Mouse (Mus musculus): Measurements from ENCODE around the gene Kctd11. TPM values are rescaled to one million over a fixed set of nuclear protein-coding genes. Genes with fewer than 3 reads are reported as not detected.

Kctd11 gene
- polyA plus RNA-seq, 1 experiment from 2014 or later = 3.3 TPM

DNA sequence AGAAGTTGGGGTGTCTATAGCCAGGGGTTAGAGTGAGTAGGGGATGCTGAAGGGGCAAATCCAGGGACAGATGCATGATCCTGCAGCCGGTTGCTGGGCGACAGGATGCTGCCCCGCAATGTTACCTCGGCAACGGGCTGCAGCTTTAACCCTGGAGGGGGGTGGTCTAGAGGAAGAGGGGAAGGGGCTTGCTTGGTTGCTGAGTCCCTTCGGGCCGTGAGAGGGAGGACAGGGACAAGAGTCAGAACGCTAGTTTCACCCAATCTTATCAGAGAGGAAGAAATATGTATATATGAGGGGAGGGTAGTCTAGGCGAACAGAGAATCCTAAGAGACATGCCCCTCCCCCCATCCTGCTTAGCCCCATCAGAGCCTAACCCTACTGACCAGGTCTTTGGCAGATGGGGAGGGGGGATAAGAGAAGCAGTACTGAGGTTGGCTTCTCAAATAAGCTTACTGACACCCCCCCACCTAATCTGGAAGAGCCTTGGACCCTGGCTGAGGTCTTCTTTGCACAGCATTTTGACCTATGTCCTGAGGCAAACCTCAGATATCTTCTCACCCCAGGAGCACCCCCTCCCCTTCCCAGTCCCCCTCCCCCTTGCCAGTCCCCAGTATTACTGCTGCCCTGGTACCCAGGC, 45.8 kb downstream of the Kctd11 start:
- H3K9ac ChIP-seq = peak overlapping the region; percentile 97
- no peaks in the 10 kb centered on the region for H3K27me3 ChIP-seq
- peaks cover 32% of the 10 kb centered on the region for H3K36me3 ChIP-seq
- WGBS = 0% methylated on average over 9 of the region's 9 CpGs
- H3K4me1 ChIP-seq (replicated peaks) = peaks cover 46% of the 10 kb centered on the region
- peak overlapping the region; percentile 99 for H3K4me2 ChIP-seq
- H3K4me3 ChIP-seq = peak overlapping the region; percentile 93
- H3K27ac ChIP-seq (replicated peaks) = peak overlapping the region; percentile 98
- no peaks in the 10 kb centered on the region for H3K9me3 ChIP-seq
- no peak for ATAC-seq (ENCODE audit: low read depth)

DNA sequence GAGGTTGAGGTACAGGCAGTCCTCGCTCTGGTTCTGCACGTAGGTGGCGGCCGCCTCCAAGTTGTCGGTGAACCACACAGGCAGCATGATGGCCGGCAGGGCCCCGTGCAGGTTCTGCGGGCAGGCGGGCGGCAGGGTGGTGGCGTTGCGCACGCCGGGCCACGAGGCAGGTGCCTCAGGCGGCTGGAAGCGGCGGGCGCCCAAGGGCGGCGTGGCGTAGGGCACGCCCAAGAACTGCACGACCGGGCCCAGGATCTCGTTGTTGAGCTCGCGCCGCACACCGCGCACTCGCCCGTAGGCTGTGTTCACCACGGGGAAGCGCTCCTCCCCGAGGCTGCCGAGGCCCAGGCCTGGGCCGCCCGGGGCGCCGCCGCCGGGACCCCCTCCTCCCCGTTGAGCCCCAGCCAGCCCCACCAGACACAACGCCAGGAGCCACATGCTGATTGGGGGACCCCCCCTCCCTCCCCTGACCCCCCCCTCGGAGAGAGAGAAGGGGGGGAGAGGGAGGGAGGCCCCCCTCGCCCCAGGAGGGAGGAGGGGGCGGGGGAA, 47.1 kb downstream of the Kctd11 start:
- Histone ChIP-seq H3K9me3 (no peaks in the 10 kb centered on the region), H3K4me1 (replicated peaks) (peaks cover 46% of the 10 kb centered on the region), H3K9ac (peak overlapping the region; percentile 97), H3K4me2 (peak overlapping the region; percentile 99), H3K27me3 (no peaks in the 10 kb centered on the region), H3K36me3 (peaks cover 41% of the 10 kb centered on the region), H3K27ac (replicated peaks) (peak overlapping the region; percentile 98), H3K4me3 (peak overlapping the region; percentile 93)
- no peak for ATAC-seq (ENCODE audit: low read depth)
- WGBS = 5% methylated on average over 45 of the region's 48 CpGs

DNA sequence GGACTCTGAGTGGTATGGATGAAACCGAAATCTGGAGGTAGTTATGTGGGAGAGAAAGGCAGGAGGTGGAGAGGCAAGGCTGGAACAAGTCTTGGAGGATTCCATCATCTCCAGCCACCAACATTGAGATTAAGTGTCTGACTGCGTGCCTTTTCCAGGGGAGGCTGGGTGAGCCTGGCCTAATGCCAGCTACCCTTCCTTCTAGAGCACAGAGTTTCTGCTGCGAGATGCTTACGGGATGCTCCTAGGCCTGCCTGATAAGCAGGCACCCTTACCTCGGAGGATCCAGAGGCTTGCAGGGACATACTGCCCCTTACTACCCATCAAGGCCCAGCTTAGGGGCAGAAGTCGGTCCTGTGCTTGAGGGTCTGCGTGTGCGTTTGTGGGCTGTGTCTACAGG, 47.7 kb downstream of the Kctd11 start:
- ATAC-seq (ENCODE audit: low read depth) = no peak
- Histone ChIP-seq H3K27ac (replicated peaks) (peak overlapping the region; percentile 98; the same call in 1 of the 2 replicates), H3K4me3 (peak overlapping the region; percentile 93), H3K27me3 (no peaks in the 10 kb centered on the region), H3K9me3 (no peaks in the 10 kb centered on the region), H3K4me1 (replicated peaks) (peaks cover 47% of the 10 kb centered on the region), H3K4me2 (peak overlapping the region; percentile 99), H3K36me3 (peaks cover 46% of the 10 kb centered on the region), H3K9ac (peak overlapping the region; percentile 97)
- WGBS = 50% methylated on average over 8 of the region's 8 CpGs

DNA sequence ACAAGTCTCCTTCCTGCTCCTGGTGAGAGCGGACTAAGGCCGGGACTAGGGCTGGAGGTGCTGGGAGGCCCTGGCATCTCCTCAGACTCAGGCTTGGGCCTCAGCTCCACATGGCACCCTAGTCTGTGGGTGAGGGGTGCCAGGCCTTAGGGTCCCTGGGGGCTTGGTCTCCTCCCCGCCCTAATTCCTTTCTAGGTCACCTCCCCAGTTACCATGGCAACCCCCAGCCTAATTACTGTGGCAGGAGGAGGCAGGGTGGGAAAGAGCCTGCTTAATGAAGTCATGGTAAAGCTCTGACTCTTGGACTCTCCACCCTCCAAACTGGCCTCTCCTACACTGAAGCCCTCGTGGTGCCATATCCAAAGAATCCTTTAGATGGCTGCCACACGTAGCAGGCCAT, 52.4 kb downstream of the Kctd11 start:
- no peak for ATAC-seq (ENCODE audit: low read depth)
- no peak overlapping the region for H3K4me3 ChIP-seq
- H3K9me3 ChIP-seq = no peaks in the 10 kb centered on the region
- peaks cover 93% of the 10 kb centered on the region for H3K36me3 ChIP-seq
- WGBS = 55% methylated on average over 5 of the region's 5 CpGs
- H3K27ac ChIP-seq (replicated peaks) = no peak overlapping the region
- H3K27me3 ChIP-seq = no peaks in the 10 kb centered on the region
- no peak overlapping the region for H3K9ac ChIP-seq
- peaks cover 24% of the 10 kb centered on the region for H3K4me1 ChIP-seq (replicated peaks)
- H3K4me2 ChIP-seq = no peak overlapping the region

Small RNA genes within 50 kb of the gene (microRNA-seq; reads per million reads assigned to microRNA genes)
- gene Mir6924 = not detected

Other genes with a start within 250 kb of the Kctd11 start
- gene Fxr2, start 248.4 kb downstream of the Kctd11 start, polyA plus RNA-seq (2015; fragmentation: Nextera tagmentation; extraction: Ambion mirVana) = 45.3 and 55.1 TPM in 2 replicates
- not detected in 2 replicates for gene Sox15, start 226.1 kb downstream of the Kctd11 start, polyA plus RNA-seq (2015; fragmentation: Nextera tagmentation; extraction: Ambion mirVana)
- gene Mpdu1, start 218.8 kb downstream of the Kctd11 start, polyA plus RNA-seq (2015; fragmentation: Nextera tagmentation; extraction: Ambion mirVana) = 83.2 and 92.1 TPM in 2 replicates
- 9.8 and 11.3 TPM in 2 replicates for gene Cd68, start 215.3 kb downstream of the Kctd11 start, polyA plus RNA-seq (2015; fragmentation: Nextera tagmentation; extraction: Ambion mirVana)
- 525 and 528 TPM in 2 replicates for gene Eif4a1, start 209.0 kb downstream of the Kctd11 start, polyA plus RNA-seq (2015; fragmentation: Nextera tagmentation; extraction: Ambion mirVana)
- 99.8 and 105 TPM in 2 replicates for gene Senp3, start 199.3 kb downstream of the Kctd11 start, polyA plus RNA-seq (2015; fragmentation: Nextera tagmentation; extraction: Ambion mirVana)
- 0.74 and 0.77 TPM in 2 replicates for gene Tnfsf13, start 195.6 kb downstream of the Kctd11 start, polyA plus RNA-seq (2015; fragmentation: Nextera tagmentation; extraction: Ambion mirVana)
- gene Tnfsf12, start 185.6 kb downstream of the Kctd11 start, polyA plus RNA-seq (2015; fragmentation: Nextera tagmentation; extraction: Ambion mirVana) = 3.3 and 3.5 TPM in 2 replicates
- gene Tnfsfm13, start 185.3 kb downstream of the Kctd11 start, polyA plus RNA-seq (2015; fragmentation: Nextera tagmentation; extraction: Ambion mirVana) = 1.4 and 1.8 TPM in 2 replicates
- 22.9 and 27.2 TPM in 2 replicates for gene Polr2a, start 122.8 kb downstream of the Kctd11 start, polyA plus RNA-seq (2015; fragmentation: Nextera tagmentation; extraction: Ambion mirVana)
- gene Slc35g3, start 119.4 kb downstream of the Kctd11 start, polyA plus RNA-seq (2015; fragmentation: Nextera tagmentation; extraction: Ambion mirVana) = 0.13 TPM in 1 of 2 replicates, not detected in the other
- gene Zbtb4, start 115.5 kb downstream of the Kctd11 start, polyA plus RNA-seq (2015; fragmentation: Nextera tagmentation; extraction: Ambion mirVana) = 2.5 and 2.9 TPM in 2 replicates
- gene Chrnb1, start 85.5 kb downstream of the Kctd11 start, polyA plus RNA-seq (2015; fragmentation: Nextera tagmentation; extraction: Ambion mirVana) = 2.4 and 4.5 TPM in 2 replicates
- 6.8 and 8.9 TPM in 2 replicates for gene Fgf11, start 79.5 kb downstream of the Kctd11 start, polyA plus RNA-seq (2015; fragmentation: Nextera tagmentation; extraction: Ambion mirVana)
- 0.74 and 1.4 TPM in 2 replicates for gene Tmem102, start 75.8 kb downstream of the Kctd11 start, polyA plus RNA-seq (2015; fragmentation: Nextera tagmentation; extraction: Ambion mirVana)
- gene Gm39566, start 66.1 kb downstream of the Kctd11 start, polyA plus RNA-seq (2015; fragmentation: Nextera tagmentation; extraction: Ambion mirVana) = not detected in 2 replicates
- not detected in 2 replicates for gene Spem2, start 62.9 kb downstream of the Kctd11 start, polyA plus RNA-seq (2015; fragmentation: Nextera tagmentation; extraction: Ambion mirVana)
- 0.43 and 0.98 TPM in 2 replicates for gene Spem1, start 59.2 kb downstream of the Kctd11 start, polyA plus RNA-seq (2015; fragmentation: Nextera tagmentation; extraction: Ambion mirVana)
- 17.1 and 18.1 TPM in 2 replicates for gene Nlgn2, start 43.6 kb downstream of the Kctd11 start, polyA plus RNA-seq (2015; fragmentation: Nextera tagmentation; extraction: Ambion mirVana)
- 321 and 416 TPM in 2 replicates for gene Tmem256, start 42.9 kb downstream of the Kctd11 start, polyA plus RNA-seq (2015; fragmentation: Nextera tagmentation; extraction: Ambion mirVana)
- gene Plscr3, start 35.0 kb downstream of the Kctd11 start, polyA plus RNA-seq (2015; fragmentation: Nextera tagmentation; extraction: Ambion mirVana) = 62.5 and 65.6 TPM in 2 replicates
- 0.29 and 0.51 TPM in 2 replicates for gene Tnk1, start 22.7 kb downstream of the Kctd11 start, polyA plus RNA-seq (2015; fragmentation: Nextera tagmentation; extraction: Ambion mirVana)
- not detected in 2 replicates for gene Tmem95, start 3.4 kb downstream of the Kctd11 start, polyA plus RNA-seq (2015; fragmentation: Nextera tagmentation; extraction: Ambion mirVana)
- gene Acap1, start 14.1 kb upstream of the Kctd11 start, polyA plus RNA-seq (2015; fragmentation: Nextera tagmentation; extraction: Ambion mirVana) = 0.28 and 0.80 TPM in 2 replicates
- gene 2810408A11Rik, start 19.6 kb upstream of the Kctd11 start, polyA plus RNA-seq (2015; fragmentation: Nextera tagmentation; extraction: Ambion mirVana) = 10.9 and 11.7 TPM in 2 replicates
- gene Neurl4, start 19.7 kb upstream of the Kctd11 start, polyA plus RNA-seq (2015; fragmentation: Nextera tagmentation; extraction: Ambion mirVana) = 13.8 and 20.5 TPM in 2 replicates
- 60.4 and 76.5 TPM in 2 replicates for gene Gps2, start 32.5 kb upstream of the Kctd11 start, polyA plus RNA-seq (2015; fragmentation: Nextera tagmentation; extraction: Ambion mirVana)
- gene Eif5a, start 40.6 kb upstream of the Kctd11 start, polyA plus RNA-seq (2015; fragmentation: Nextera tagmentation; extraction: Ambion mirVana) = 1,157 and 1,178 TPM in 2 replicates
- gene Ybx2, start 54.4 kb upstream of the Kctd11 start, polyA plus RNA-seq (2015; fragmentation: Nextera tagmentation; extraction: Ambion mirVana) = 4.7 and 5.0 TPM in 2 replicates
- gene Slc2a4, start 66.8 kb upstream of the Kctd11 start, polyA plus RNA-seq (2015; fragmentation: Nextera tagmentation; extraction: Ambion mirVana) = 3.6 and 6.4 TPM in 2 replicates
- 0.33 and 1.7 TPM in 2 replicates for gene Cldn7, start 83.4 kb upstream of the Kctd11 start, polyA plus RNA-seq (2015; fragmentation: Nextera tagmentation; extraction: Ambion mirVana)
- 21.5 and 22.5 TPM in 2 replicates for gene Ctdnep1, start 99.8 kb upstream of the Kctd11 start, polyA plus RNA-seq (2015; fragmentation: Nextera tagmentation; extraction: Ambion mirVana)
- gene Elp5, start 101.1 kb upstream of the Kctd11 start, polyA plus RNA-seq (2015; fragmentation: Nextera tagmentation; extraction: Ambion mirVana) = 160 and 162 TPM in 2 replicates
- 679 and 746 TPM in 2 replicates for gene Gabarap, start 109.7 kb upstream of the Kctd11 start, polyA plus RNA-seq (2015; fragmentation: Nextera tagmentation; extraction: Ambion mirVana)
- 74.2 and 76.3 TPM in 2 replicates for gene Phf23, start 114.4 kb upstream of the Kctd11 start, polyA plus RNA-seq (2015; fragmentation: Nextera tagmentation; extraction: Ambion mirVana)
- gene Dvl2, start 119.2 kb upstream of the Kctd11 start, polyA plus RNA-seq (2015; fragmentation: Nextera tagmentation; extraction: Ambion mirVana) = 26.7 and 28.8 TPM in 2 replicates
- 58.2 and 60.9 TPM in 2 replicates for gene Acadvl, start 134.0 kb upstream of the Kctd11 start, polyA plus RNA-seq (2015; fragmentation: Nextera tagmentation; extraction: Ambion mirVana)
- gene Dlg4, start 135.5 kb upstream of the Kctd11 start, polyA plus RNA-seq (2015; fragmentation: Nextera tagmentation; extraction: Ambion mirVana) = 23.1 and 23.5 TPM in 2 replicates
- gene Asgr1, start 172.7 kb upstream of the Kctd11 start, polyA plus RNA-seq (2015; fragmentation: Nextera tagmentation; extraction: Ambion mirVana) = 1.4 and 2.6 TPM in 2 replicates
- gene Asgr2, start 211.2 kb upstream of the Kctd11 start, polyA plus RNA-seq (2015; fragmentation: Nextera tagmentation; extraction: Ambion mirVana) = 0.39 TPM in 1 of 2 replicates, not detected in the other
- gene Mgl2, start 248.9 kb upstream of the Kctd11 start, polyA plus RNA-seq (2015; fragmentation: Nextera tagmentation; extraction: Ambion mirVana) = 0.21 and 0.39 TPM in 2 replicates